ENCODE assay signal across 8 mouse cellular contexts in the genomic region with DNA sequence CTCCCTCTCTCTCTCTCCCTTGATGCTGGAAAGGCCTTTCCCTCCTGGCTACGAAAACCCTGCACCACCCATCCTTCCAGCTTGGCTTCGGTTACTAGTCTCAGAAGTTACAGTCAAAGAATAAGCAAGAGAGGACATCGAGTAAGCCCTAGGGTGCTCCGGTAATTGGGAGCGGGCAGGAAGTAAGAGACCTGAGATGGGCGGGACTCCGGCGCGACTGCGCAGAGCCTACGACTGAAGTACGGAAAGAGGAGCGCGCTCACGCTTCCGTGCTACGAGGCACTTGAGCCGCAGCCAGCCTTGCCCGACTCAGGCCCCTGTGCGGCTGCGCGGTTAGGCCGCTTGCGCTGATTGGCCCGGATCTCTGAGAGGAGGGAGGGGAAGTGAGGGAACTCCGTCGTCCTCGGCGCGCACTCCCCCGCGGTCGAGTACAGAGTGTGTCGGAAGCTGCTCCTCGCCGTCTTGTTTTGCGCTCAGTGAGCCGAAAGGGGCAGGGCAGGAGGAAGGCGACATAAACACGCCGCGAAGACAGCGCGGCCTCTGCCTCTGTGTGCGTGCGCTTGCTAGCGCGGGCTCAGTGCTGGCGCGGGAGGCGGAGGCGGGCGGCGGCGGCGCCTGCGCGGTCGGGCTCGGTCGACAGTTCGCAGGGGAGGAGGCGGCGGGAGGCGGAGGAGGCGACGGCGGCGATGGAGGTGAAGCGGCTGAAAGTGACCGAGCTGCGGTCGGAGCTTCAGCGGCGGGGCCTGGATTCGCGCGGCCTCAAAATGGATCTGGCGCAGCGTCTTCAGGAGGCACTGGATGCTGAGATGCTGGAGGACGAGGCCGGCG. TPM values are rescaled to one million over a fixed set of nuclear protein-coding genes. Genes with fewer than 3 reads are reported as not detected.
DNase-seq lines count a peak whose midpoint lies in the region; ATAC-seq lines count a peak whose summit lies in the region.

Hnrnpul2 (plus strand) TSS at position 415 of the 828 bp plus-strand sequence.

- peak within 1 kb of the TSS; percentile 97 for H3K4me2 ChIP-seq in hindbrain, embryonic 12.5 days (replicated peaks)

- H3K27me3 ChIP-seq in hindbrain, embryonic 12.5 days = no peaks in the 10 kb centered on the region

- H3K36me3 ChIP-seq in hindbrain, embryonic 12.5 days = peaks cover 36% of the 10 kb centered on the region

- peak; percentile 99 for DNase-seq in Muller cell, postnatal 12 days (ENCODE audit: inconsistent ontology term)
- DNase-seq in cerebellum, postnatal 10 days = peak; percentile 99
- DNase-seq in frontal cortex, postnatal 10 days (ENCODE audit: low spot score in 2 of 2) = peak; percentile 97 to 98
- DNase-seq in layer of hippocampus, postnatal 14 days (ENCODE audit: low spot score in 2 of 2) = peak in 1 of 2 experiments; percentile 99
- DNase-seq in lung, postnatal 14 days = peak; percentile 98
- peak; percentile 93 for DNase-seq in retina, adult 2 months (ENCODE audit: low read depth, low spot score)
- peak; percentile 96 to 99 for DNase-seq in thymus, postnatal 36 days

- H3K4me3 ChIP-seq in hindbrain, embryonic 12.5 days = peak within 1 kb of the TSS; percentile 98

- WGBS in hindbrain, embryonic 12.5 days = under 1% methylated on average over 82 of the region's 83 CpGs

- ATAC-seq in hindbrain, embryonic 12.5 days (ENCODE audit: low FRiP score) = peak; percentile 97

- peak within 1 kb of the TSS; percentile 98 for H3K9ac ChIP-seq in hindbrain, embryonic 12.5 days

- no peaks in the 10 kb centered on the region for H3K9me3 ChIP-seq in hindbrain, embryonic 12.5 days (replicated peaks)

- peaks cover 48% of the 10 kb centered on the region for H3K4me1 ChIP-seq in hindbrain, embryonic 12.5 days

- H3K27ac ChIP-seq in hindbrain, embryonic 12.5 days = peak within 1 kb of the TSS; percentile 99

RNA-seq across cellular contexts. Expression of gene Hnrnpul2, which starts in this region (rescaled TPM):
- 6.2 and 6.8 TPM in 2 replicates for polyA plus RNA-seq in hindbrain, embryonic 12.5 days (2016; fragmentation: Nextera tagmentation; extraction: Ambion mirVana)
- 100 to 1,000 TPM in 1 of 2 experiments, 10 to 100 TPM in 1; 99.4 to 103 TPM for total RNA-seq in layer of hippocampus, postnatal 14 days (2021)
